Mouse (Mus musculus) MEL (cell line): Measurements from ENCODE around the gene Zhx3. TPM values are rescaled to one million over a fixed set of nuclear protein-coding genes. Genes with fewer than 3 reads are reported as not detected.

Experiments
- DNase-seq: peaks from one replicate; pipeline ENCODE4 v3.0.0; 2011; ENCODE audit warnings: low read depth, low spot score
- H3K27ac ChIP-seq: 2 replicates; pipeline ENCODE4 v1.5.1; 2012; ENCODE audit warnings: low read depth, mild to moderate bottlenecking, control low read depth, low read length, moderate library complexity; ENCODE audit not compliant: control insufficient read depth
- H3K27me3 ChIP-seq, 2 experiments: fragments of 150-350 bp in 1 of 2; sonication (generic) in 1 of 2; 2 replicates each; pipeline ENCODE4 v1.6.1; 2012; ENCODE audit warnings: low read length in 2 of 2, mild to moderate bottlenecking in 2 of 2, improper control_type of control experiment in 1 of 2, moderate library complexity in 1 of 2; ENCODE audit not compliant: insufficient read depth in 2 of 2, control insufficient read depth in 1 of 2
- H3K36me3 ChIP-seq, 2 experiments: 2 replicates each; pipeline ENCODE4 v1.6.1; 2012 to 2014; ENCODE audit warnings: low read length in 2 of 2, improper control_type of control experiment in 1 of 2, inconsistent platforms in 1 of 2, mild to moderate bottlenecking in 1 of 2; ENCODE audit not compliant: insufficient read depth in 2 of 2, control insufficient read depth in 1 of 2
- H3K4me1 ChIP-seq, 2 experiments: fragments of 150-350 bp in 1 of 2; sonication (generic) in 1 of 2; 2 replicates each; pipeline ENCODE4 v1.6.1; 2012; ENCODE audit warnings: low read length in 2 of 2, improper control_type of control experiment in 1 of 2, mild to moderate bottlenecking in 1 of 2; ENCODE audit not compliant: insufficient read depth in 2 of 2, control insufficient read depth in 1 of 2
- H3K4me3 ChIP-seq, 2 experiments: fragments of 150-350 bp in 1 of 2; sonication (generic) in 1 of 2; 2 replicates each; pipeline ENCODE4 v1.5.1; 2012; ENCODE audit warnings: low read depth in 2 of 2, low read length in 2 of 2, mild to moderate bottlenecking in 2 of 2, moderate library complexity in 2 of 2, control low read depth in 1 of 2, improper control_type of control experiment in 1 of 2; ENCODE audit not compliant: control insufficient read depth in 1 of 2, insufficient read depth in 1 of 2
- H3K79me2 ChIP-seq: 2 replicates; pipeline ENCODE4 v1.6.1; 2012; ENCODE audit warnings: mild to moderate bottlenecking, low read length, moderate library complexity; ENCODE audit not compliant: control insufficient read depth, poor library complexity, insufficient read depth
- H3K9ac ChIP-seq: 2 replicates; pipeline ENCODE4 v1.6.1; 2012; ENCODE audit warnings: low read depth, mild to moderate bottlenecking, control low read depth, low read length, moderate library complexity; ENCODE audit not compliant: control insufficient read depth, poor library complexity, severe bottlenecking
- H3K9me3 ChIP-seq: fragments of 150-350 bp; sonication (generic); replicated peaks from 2 replicates; pipeline ENCODE4 v1.6.1; 2012; ENCODE audit warnings: mild to moderate bottlenecking, low read length, improper control_type of control experiment, moderate library complexity; ENCODE audit not compliant: insufficient read depth
- CHD1 ChIP-seq: IDR thresholded peaks from 2 replicates; pipeline ENCODE4 v1.6.1; 2012; ENCODE audit warnings: low read depth, mild to moderate bottlenecking, inconsistent platforms, low read length, improper control_type of control experiment
- CTCF ChIP-seq, 3 experiments: IDR thresholded peaks in 2 of 3; conservative IDR thresholded peaks in 1 of 3; 2 replicates each; pipeline ENCODE4 v1.5.1; 2011 to 2012; ENCODE audit warnings: low read length in 3 of 3, low read depth in 2 of 3, mild to moderate bottlenecking in 2 of 3, improper control_type of control experiment in 1 of 3, inconsistent platforms in 1 of 3, mixed read lengths in 1 of 3, moderate library complexity in 1 of 3; ENCODE audit not compliant: control insufficient read depth in 1 of 3, insufficient read depth in 1 of 3, poor library complexity in 1 of 3, severe bottlenecking in 1 of 3
- ELF1 ChIP-seq: IDR thresholded peaks from 2 replicates; pipeline ENCODE4 v1.6.1; 2014; ENCODE audit warnings: low read depth, mild to moderate bottlenecking, inconsistent platforms, low read length, improper control_type of control experiment, moderate library complexity
- EP300 ChIP-seq, 2 experiments: IDR thresholded peaks; 2 replicates each; pipeline ENCODE4 v1.6.1; 2011; ENCODE audit warnings: improper control_type of control experiment in 2 of 2, low read length in 2 of 2, low read depth in 1 of 2, mild to moderate bottlenecking in 1 of 2
- GATA1 ChIP-seq: IDR thresholded peaks from 2 replicates; pipeline ENCODE4 v1.6.1; 2011; ENCODE audit warnings: low read depth, low read length, improper control_type of control experiment
- MAZ ChIP-seq: IDR thresholded peaks from 2 replicates; pipeline ENCODE4 v1.6.1; 2012; ENCODE audit warnings: low read depth, mild to moderate bottlenecking, inconsistent platforms, low read length, improper control_type of control experiment
- MEF2A ChIP-seq: IDR thresholded peaks from 2 replicates; pipeline ENCODE4 v1.6.1; 2014; ENCODE audit warnings: low read depth, mild to moderate bottlenecking, inconsistent platforms, low read length, improper control_type of control experiment; ENCODE audit not compliant: poor library complexity, insufficient replicate concordance, severe bottlenecking; ENCODE audit errors: extremely low read depth
- MXI1 ChIP-seq: IDR thresholded peaks from 2 replicates; pipeline ENCODE4 v1.6.1; 2011; ENCODE audit warnings: mild to moderate bottlenecking, low read depth, low read length, improper control_type of control experiment
- MYC ChIP-seq: IDR thresholded peaks from 2 replicates; pipeline ENCODE4 v1.6.1; 2011; ENCODE audit warnings: low read depth, mild to moderate bottlenecking, low read length, improper control_type of control experiment, moderate library complexity
- NELFE ChIP-seq: IDR thresholded peaks from 2 replicates; pipeline ENCODE4 v1.6.1; 2011; ENCODE audit warnings: low read depth, low read length, improper control_type of control experiment
- POLR2AphosphoS5 ChIP-seq: IDR thresholded peaks from 2 replicates; pipeline ENCODE4 v1.6.1; 2012; ENCODE audit warnings: low read depth, borderline replicate concordance, mild to moderate bottlenecking, inconsistent platforms, low read length, moderate library complexity, mixed read lengths
- RAD21 ChIP-seq: IDR thresholded peaks from 2 replicates; pipeline ENCODE4 v1.6.1; 2011; ENCODE audit warnings: mild to moderate bottlenecking, low read depth, low read length, improper control_type of control experiment
- TAL1 ChIP-seq: IDR thresholded peaks from 2 replicates; pipeline ENCODE4 v1.6.1; 2012; ENCODE audit warnings: mild to moderate bottlenecking, inconsistent platforms, low read length, moderate library complexity, mixed read lengths
- UBTF ChIP-seq: IDR thresholded peaks from 2 replicates; pipeline ENCODE4 v1.6.1; 2012; ENCODE audit warnings: low read depth, mild to moderate bottlenecking, inconsistent platforms, low read length, improper control_type of control experiment, moderate library complexity, borderline replicate concordance; ENCODE audit not compliant: insufficient read depth
- USF1 ChIP-seq: IDR thresholded peaks from 2 replicates; pipeline ENCODE4 v1.6.1; 2014; ENCODE audit warnings: low read depth, mild to moderate bottlenecking, inconsistent platforms, low read length, improper control_type of control experiment, moderate library complexity
- USF2 ChIP-seq, 2 experiments: IDR thresholded peaks; 2 replicates each; pipeline ENCODE4 v1.6.1; 2011 to 2012; ENCODE audit warnings: improper control_type of control experiment in 2 of 2, low read length in 2 of 2, borderline replicate concordance in 1 of 2, inconsistent platforms in 1 of 2, low read depth in 1 of 2, mild to moderate bottlenecking in 1 of 2; ENCODE audit not compliant: insufficient read depth in 1 of 2
- polyA plus RNA-seq, 2 experiments: library from polyadenylated mRNA; stranded (reverse) in 1 of 2; unstranded in 1 of 2; fragments of >175 nt in 1 of 2; fragments of >200 nt in 1 of 2; gene quantifications; 2 replicates each; pipeline versions ENCODE4 v1.2.1 to v1.2.4; 2012; ENCODE audit warnings: low replicate concordance in 2 of 2, low read depth in 1 of 2; ENCODE audit not compliant: insufficient read length in 2 of 2, insufficient read depth in 1 of 2, missing spikeins in 1 of 2
- total RNA-seq: library from RNA; depleted of rRNA; stranded (reverse); fragments of 300-350 nt; gene quantifications from 2 replicates; pipeline ENCODE4 v1.2.3, GENCODE M21; 2012

Zhx3 gene
- total and polyA plus RNA-seq, 3 experiments, result 4.4 to 4.8 TPM; not detected in 1

DNA sequence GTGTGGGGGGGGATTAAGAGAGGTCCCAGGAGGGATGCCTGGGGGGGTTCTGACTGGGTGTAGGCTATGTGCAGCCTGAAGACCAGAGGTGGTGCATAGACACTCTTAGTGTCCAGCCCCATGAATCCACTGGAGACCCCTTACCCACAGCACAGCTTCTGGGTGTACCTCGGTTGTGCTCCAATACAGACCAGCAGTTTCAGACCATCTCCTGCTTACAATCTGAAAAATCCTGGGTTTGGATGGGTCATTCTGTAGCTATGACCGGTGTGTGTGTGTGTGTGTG lies 46.1 kb upstream of the Zhx3 start:
- H3K4me3 ChIP-seq, result no peak overlapping the region
- no peak overlapping the region for H3K9ac ChIP-seq
- H3K27me3 ChIP-seq, result no peaks in the 10 kb centered on the region; a peak in 1 of 4 replicates
- H3K4me1 ChIP-seq, result no peaks in the 10 kb centered on the region
- H3K79me2 ChIP-seq, result no peaks in the 10 kb centered on the region
- no peaks in the 10 kb centered on the region for H3K9me3 ChIP-seq
- TF ChIP-seq MAZ (no peak), CTCF (IDR thresholded peaks at IDR 0.05 in 2 of 3, conservative IDR thresholded peaks at IDR 0.05 in 1 of 3; ENCODE audit: control insufficient read depth in 1 of 3, insufficient read depth in 1 of 3, low read depth in 2 of 3, low read length in 3 of 3, poor library complexity in 1 of 3, severe bottlenecking in 1 of 3) (no peak), USF2 (IDR thresholded peaks at IDR 0.05; ENCODE audit: borderline replicate concordance in 1 of 2, insufficient read depth in 1 of 2, low read depth in 1 of 2, low read length in 2 of 2) (no peak), NELFE (no peak), MXI1 (no peak), MEF2A (no peak), TAL1 (no peak), POLR2AphosphoS5 (no peak), RAD21 (no peak)
- H3K36me3 ChIP-seq, result no peaks in the 10 kb centered on the region
- H3K27ac ChIP-seq, result no peak overlapping the region
- no peak for DNase-seq

- no peak for TF ChIP-seq MYC
- Histone ChIP-seq H3K4me3 (no peak overlapping the region), H3K27ac (no peak overlapping the region), H3K4me1 (no peaks in the 10 kb centered on the region), H3K36me3 (no peaks in the 10 kb centered on the region), H3K9ac (no peak overlapping the region), H3K27me3 (no peaks in the 10 kb centered on the region; a peak in 1 of 4 replicates), H3K9me3 (no peaks in the 10 kb centered on the region), H3K79me2 (no peaks in the 10 kb centered on the region)
- no peak for DNase-seq
These were observed 45.5 kb upstream of the Zhx3 start for GRCm38 (mm10) chr2:160918154-160918929.

DNA sequence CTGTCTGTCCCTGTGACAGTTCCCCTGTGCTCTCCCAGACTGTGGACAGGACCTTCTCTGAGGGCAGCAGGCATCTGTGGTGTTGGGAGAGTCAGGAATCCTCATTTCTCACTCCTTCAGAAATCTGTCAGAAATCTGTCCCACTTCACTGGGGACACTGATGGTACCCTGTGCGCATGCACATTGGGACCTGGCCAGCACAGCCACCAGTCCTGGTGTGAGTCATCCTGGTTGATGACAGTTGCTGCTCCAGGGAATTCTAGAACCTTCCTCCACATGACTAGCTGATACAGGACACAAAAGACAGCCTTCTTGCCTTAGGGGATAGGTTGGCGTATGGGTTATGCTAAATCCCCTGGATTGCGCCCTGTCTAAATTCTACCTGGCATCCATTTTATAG lies 44.5 kb upstream of the Zhx3 start:
- TF ChIP-seq ELF1 (no peak), EP300 (IDR thresholded peaks at IDR 0.05; ENCODE audit: low read depth in 1 of 2, low read length in 2 of 2) (no peak), USF1 (no peak), TAL1 (no peak), UBTF (no peak), GATA1 (no peak), RAD21 (no peak), CHD1 (no peak)
- H3K27ac ChIP-seq, result no peak overlapping the region
- no peak for DNase-seq
- no peak overlapping the region for H3K9ac ChIP-seq
- no peaks in the 10 kb centered on the region for H3K36me3 ChIP-seq
- no peaks in the 10 kb centered on the region for H3K4me1 ChIP-seq
- H3K27me3 ChIP-seq, result no peaks in the 10 kb centered on the region; a peak in 1 of 4 replicates
- no peaks in the 10 kb centered on the region for H3K9me3 ChIP-seq
- H3K4me3 ChIP-seq, result no peak overlapping the region
- no peaks in the 10 kb centered on the region for H3K79me2 ChIP-seq
